Mouse (Mus musculus): Measurements from ENCODE around the gene Bod1l. TPM values are rescaled to one million over a fixed set of nuclear protein-coding genes. Genes with fewer than 3 reads are reported as not detected.

The Bod1l gene
- polyA plus RNA-seq, 1 experiment from 2014 or later = 20.9 TPM

- Histone ChIP-seq H3K27ac (ENCODE audit: low read length) (no peak overlapping the region), H3K27me3 (ENCODE audit: control insufficient read depth, insufficient read depth, low read depth, low read length) (peaks cover 89% of the 10 kb centered on the region), H3K36me3 (ENCODE audit: control insufficient read depth, insufficient read depth, low read length) (no peaks in the 10 kb centered on the region), H3K4me3 (ENCODE audit: low read length) (peak overlapping the region; percentile 42), H3K4me1 (replicated peaks; ENCODE audit: control insufficient read depth, insufficient read depth, low read length) (peaks cover 10% of the 10 kb centered on the region; the same call in 1 of the 2 replicates), H3K9ac (ENCODE audit: low read length) (no peak overlapping the region), H3K9me3 (ENCODE audit: control insufficient read depth, low read length) (no peaks in the 10 kb centered on the region), H3K4me2 (ENCODE audit: low read depth, low read length) (peak overlapping the region; percentile 56)
- peak; percentile 45; the same call in 1 of the 2 replicates for ATAC-seq (ENCODE audit: low read depth)
- 3% methylated on average over 41 of the region's 41 CpGs for WGBS
Observed at GRCm38 (mm10) chr5:41762947-41763730, 81.0 kb downstream of the Bod1l start.

- 9% methylated on average over 27 of the region's 27 CpGs for WGBS
- H3K4me2 ChIP-seq (ENCODE audit: low read depth, low read length) = 0 out of 2 replicates have a peak overlapping the region, but pooled peaks have one; percentile 18
- no peak overlapping the region for H3K27ac ChIP-seq (ENCODE audit: low read length)
- H3K4me1 ChIP-seq (replicated peaks; ENCODE audit: control insufficient read depth, insufficient read depth, low read length) = peaks cover 8% of the 10 kb centered on the region; the same call in 1 of the 2 replicates
- H3K9ac ChIP-seq (ENCODE audit: low read length) = no peak overlapping the region
- no peaks in the 10 kb centered on the region for H3K9me3 ChIP-seq (ENCODE audit: control insufficient read depth, low read length)
- no peak for ATAC-seq (ENCODE audit: low read depth)
- no peaks in the 10 kb centered on the region for H3K36me3 ChIP-seq (ENCODE audit: control insufficient read depth, insufficient read depth, low read length)
- H3K27me3 ChIP-seq (ENCODE audit: control insufficient read depth, insufficient read depth, low read depth, low read length) = peaks cover 90% of the 10 kb centered on the region
- H3K4me3 ChIP-seq (ENCODE audit: low read length) = no peak overlapping the region
Observed at GRCm38 (mm10) chr5:41762141-41762946, 81.8 kb downstream of the Bod1l start.

- no peak overlapping the region for H3K9ac ChIP-seq (ENCODE audit: low read length)
- under 1% methylated on average over 54 of the region's 56 CpGs for WGBS
- ATAC-seq (ENCODE audit: low read depth) = no peak
- no peaks in the 10 kb centered on the region for H3K36me3 ChIP-seq (ENCODE audit: control insufficient read depth, insufficient read depth, low read length)
- no peak overlapping the region for H3K27ac ChIP-seq (ENCODE audit: low read length)
- peaks cover 90% of the 10 kb centered on the region for H3K27me3 ChIP-seq (ENCODE audit: control insufficient read depth, insufficient read depth, low read depth, low read length)
- no peaks in the 10 kb centered on the region for H3K9me3 ChIP-seq (ENCODE audit: control insufficient read depth, low read length)
- peaks cover 8% of the 10 kb centered on the region; the same call in 1 of the 2 replicates for H3K4me1 ChIP-seq (replicated peaks; ENCODE audit: control insufficient read depth, insufficient read depth, low read length)
- H3K4me2 ChIP-seq (ENCODE audit: low read depth, low read length) = peak overlapping the region; percentile 18; the same call in 1 of the 2 replicates
- H3K4me3 ChIP-seq (ENCODE audit: low read length) = 0 out of 2 replicates have a peak overlapping the region, but pooled peaks have one; percentile 6
Observed at GRCm38 (mm10) chr5:41761509-41762140, 82.5 kb downstream of the Bod1l start.

GRCm38 (mm10) chr5:41760831-41761508 is 83.1 kb downstream of the Bod1l start:
- 4% methylated on average over 22 of the region's 22 CpGs for WGBS
- H3K9ac ChIP-seq (ENCODE audit: low read length) = no peak overlapping the region
- H3K27ac ChIP-seq (ENCODE audit: low read length) = no peak overlapping the region
- no peak overlapping the region for H3K4me3 ChIP-seq (ENCODE audit: low read length)
- H3K27me3 ChIP-seq (ENCODE audit: control insufficient read depth, insufficient read depth, low read depth, low read length) = peaks cover 90% of the 10 kb centered on the region
- H3K9me3 ChIP-seq (ENCODE audit: control insufficient read depth, low read length) = no peaks in the 10 kb centered on the region
- H3K4me1 ChIP-seq (replicated peaks; ENCODE audit: control insufficient read depth, insufficient read depth, low read length) = peaks cover 8% of the 10 kb centered on the region; the same call in 1 of the 2 replicates
- ATAC-seq (ENCODE audit: low read depth) = no peak
- no peak overlapping the region for H3K4me2 ChIP-seq (ENCODE audit: low read depth, low read length)
- H3K36me3 ChIP-seq (ENCODE audit: control insufficient read depth, insufficient read depth, low read length) = no peaks in the 10 kb centered on the region

GRCm38 (mm10) chr5:41760071-41760470 is 84.0 kb downstream of the Bod1l start:
- 6% methylated on average over 8 of the region's 8 CpGs for WGBS
- no peak for ATAC-seq (ENCODE audit: low read depth)
- H3K9me3 ChIP-seq (ENCODE audit: control insufficient read depth, low read length) = no peaks in the 10 kb centered on the region
- no peak overlapping the region for H3K27ac ChIP-seq (ENCODE audit: low read length)
- peaks cover 91% of the 10 kb centered on the region for H3K27me3 ChIP-seq (ENCODE audit: control insufficient read depth, insufficient read depth, low read depth, low read length)
- H3K4me1 ChIP-seq (replicated peaks; ENCODE audit: control insufficient read depth, insufficient read depth, low read length) = peaks cover 8% of the 10 kb centered on the region; the same call in 1 of the 2 replicates
- H3K9ac ChIP-seq (ENCODE audit: low read length) = no peak overlapping the region
- no peaks in the 10 kb centered on the region for H3K36me3 ChIP-seq (ENCODE audit: control insufficient read depth, insufficient read depth, low read length)
- H3K4me2 ChIP-seq (ENCODE audit: low read depth, low read length) = no peak overlapping the region
- H3K4me3 ChIP-seq (ENCODE audit: low read length) = no peak overlapping the region

- ATAC-seq (ENCODE audit: low read depth) = no peak
- no peak overlapping the region for H3K4me3 ChIP-seq (ENCODE audit: low read length)
- no peak overlapping the region for H3K4me2 ChIP-seq (ENCODE audit: low read depth, low read length)
- peaks cover 5% of the 10 kb centered on the region; the same call in 1 of the 2 replicates for H3K4me1 ChIP-seq (replicated peaks; ENCODE audit: control insufficient read depth, insufficient read depth, low read length)
- no peak overlapping the region for H3K27ac ChIP-seq (ENCODE audit: low read length)
- H3K27me3 ChIP-seq (ENCODE audit: control insufficient read depth, insufficient read depth, low read depth, low read length) = peaks cover 93% of the 10 kb centered on the region
- WGBS = 11% methylated on average over 19 of the region's 19 CpGs
- H3K9ac ChIP-seq (ENCODE audit: low read length) = no peak overlapping the region
- no peaks in the 10 kb centered on the region for H3K9me3 ChIP-seq (ENCODE audit: control insufficient read depth, low read length)
- no peaks in the 10 kb centered on the region for H3K36me3 ChIP-seq (ENCODE audit: control insufficient read depth, insufficient read depth, low read length)
Observed at GRCm38 (mm10) chr5:41758671-41759639, 85.2 kb downstream of the Bod1l start.

- no peak overlapping the region for H3K4me3 ChIP-seq (ENCODE audit: low read length)
- H3K27ac ChIP-seq (ENCODE audit: low read length) = no peak overlapping the region
- H3K36me3 ChIP-seq (ENCODE audit: control insufficient read depth, insufficient read depth, low read length) = no peaks in the 10 kb centered on the region
- ATAC-seq (ENCODE audit: low read depth) = no peak
- H3K4me2 ChIP-seq (ENCODE audit: low read depth, low read length) = no peak overlapping the region
- WGBS = 6% methylated on average over 5 of the region's 5 CpGs
- no peak overlapping the region for H3K9ac ChIP-seq (ENCODE audit: low read length)
- no peaks in the 10 kb centered on the region for H3K4me1 ChIP-seq (replicated peaks; ENCODE audit: control insufficient read depth, insufficient read depth, low read length)
- H3K27me3 ChIP-seq (ENCODE audit: control insufficient read depth, insufficient read depth, low read depth, low read length) = peaks cover 92% of the 10 kb centered on the region
- H3K9me3 ChIP-seq (ENCODE audit: control insufficient read depth, low read length) = no peaks in the 10 kb centered on the region
Observed at GRCm38 (mm10) chr5:41757338-41757737, 86.8 kb downstream of the Bod1l start.

GRCm38 (mm10) chr5:41756396-41756795 is 87.7 kb downstream of the Bod1l start:
- H3K4me2 ChIP-seq (ENCODE audit: low read depth, low read length) = no peak overlapping the region
- H3K4me3 ChIP-seq (ENCODE audit: low read length) = no peak overlapping the region
- no peaks in the 10 kb centered on the region for H3K4me1 ChIP-seq (replicated peaks; ENCODE audit: control insufficient read depth, insufficient read depth, low read length)
- H3K27ac ChIP-seq (ENCODE audit: low read length) = no peak overlapping the region
- H3K27me3 ChIP-seq (ENCODE audit: control insufficient read depth, insufficient read depth, low read depth, low read length) = peaks cover 92% of the 10 kb centered on the region
- no peak overlapping the region for H3K9ac ChIP-seq (ENCODE audit: low read length)
- no peaks in the 10 kb centered on the region for H3K36me3 ChIP-seq (ENCODE audit: control insufficient read depth, insufficient read depth, low read length)
- ATAC-seq (ENCODE audit: low read depth) = no peak
- H3K9me3 ChIP-seq (ENCODE audit: control insufficient read depth, low read length) = no peaks in the 10 kb centered on the region
- 4% methylated on average over 4 of the region's 4 CpGs for WGBS
